Mouse (Mus musculus) layer of hippocampus, adult 2 months (tissue): ENCODE measurements around the gene Klk1b24. TPM values are rescaled to one million over a fixed set of nuclear protein-coding genes. Genes with fewer than 3 reads are reported as not detected.

Experiments
- DNase-seq, 2 experiments: peaks; one replicate each; pipeline ENCODE4 v3.0.0; 2022; ENCODE audit warnings: low spot score in 2 of 2
- H3K27ac ChIP-seq: fragments of 200-600 bp; 2 replicates; pipeline ENCODE4 v1.8.1; 2022
- H3K4me3 ChIP-seq: fragments of 200-600 bp; 2 replicates; pipeline ENCODE4 v1.8.1; 2022; ENCODE audit warnings: mild to moderate bottlenecking
- CTCF ChIP-seq: fragments of 200-600 bp; conservative IDR thresholded peaks from 2 replicates; pipeline ENCODE4 v1.8.1; 2022; ENCODE audit warnings: antibody characterized with exemption, mild to moderate bottlenecking, moderate library complexity
- total RNA-seq, 2 experiments: library from RNA; stranded (reverse); gene quantifications; 2 replicates each; pipeline ENCODE4 v1.2.3; 2021

Klk1b24 gene
- total RNA-seq, 2 experiments from 2014 or later = not detected

DNA sequence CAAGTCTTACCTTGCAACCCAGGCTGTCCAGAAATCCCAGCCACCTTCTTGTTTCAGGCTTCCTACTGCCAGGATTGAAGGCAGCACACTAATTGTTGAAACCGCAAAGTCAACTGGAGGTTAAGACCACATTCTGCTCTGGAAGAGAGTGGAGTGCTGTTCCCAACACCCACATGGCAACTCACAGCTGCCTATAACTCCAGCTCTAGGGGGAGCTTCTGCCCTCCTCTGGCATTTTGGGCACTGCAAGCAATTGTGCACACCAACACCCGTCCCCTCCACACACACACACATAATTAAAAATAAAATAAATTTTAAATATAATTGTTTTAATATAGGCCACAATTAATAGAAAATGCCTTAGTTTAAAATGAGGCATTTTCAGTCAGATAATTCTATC is 53.1 kb downstream of the Klk1b24 start:
- H3K27ac ChIP-seq = no peak overlapping the region
- no peak for DNase-seq
- H3K4me3 ChIP-seq = no peak overlapping the region
- peak; percentile 56 for TF ChIP-seq CTCF

Other genes with a start within 250 kb of the Klk1b24 start
- gene Klk1b8, start 237.6 kb upstream of the Klk1b24 start, total RNA-seq = not detected
- gene Klk1b1, start 221.5 kb upstream of the Klk1b24 start, total RNA-seq = not detected
- gene Klk1b9, start 212.2 kb upstream of the Klk1b24 start, total RNA-seq = not detected
- not detected for gene Klk1b11, start 192.4 kb upstream of the Klk1b24 start, total RNA-seq
- gene Klk1b26, start 176.1 kb upstream of the Klk1b24 start, total RNA-seq = not detected
- gene Klk1b27, start 135.9 kb upstream of the Klk1b24 start, total RNA-seq = not detected
- gene Klk1b21, start 85.9 kb upstream of the Klk1b24 start, total RNA-seq = not detected
- gene Klk1b22, start 75.6 kb upstream of the Klk1b24 start, total RNA-seq = not detected
- not detected for gene Klk1b16, start 51.5 kb upstream of the Klk1b24 start, total RNA-seq
- not detected for gene Klk1b3, start 10.0 kb downstream of the Klk1b24 start, total RNA-seq
- gene Klk1b4, start 19.2 kb downstream of the Klk1b24 start, total RNA-seq = not detected
- not detected for gene Klk1b5, start 27.7 kb downstream of the Klk1b24 start, total RNA-seq
- not detected for gene Klk1, start 37.1 kb downstream of the Klk1b24 start, total RNA-seq
- gene Gm36864, start 47.9 kb downstream of the Klk1b24 start, total RNA-seq = not detected
- gene 1700028J19Rik, start 58.5 kb downstream of the Klk1b24 start, total RNA-seq = under 1 TPM; 0.79 to 0.92 TPM
- 10 to 100 TPM; 87.8 to 90.3 TPM for gene 2410002F23Rik, start 58.5 kb downstream of the Klk1b24 start, total RNA-seq
- not detected for gene Acp4, start 69.1 kb downstream of the Klk1b24 start, total RNA-seq
- gene Gm15517, start 73.2 kb downstream of the Klk1b24 start, total RNA-seq = not detected
- gene Clec11a, start 118.7 kb downstream of the Klk1b24 start, total RNA-seq = 1 to 10 TPM; 3.0 to 3.5 TPM
- 100 to 1,000 TPM; 647 to 698 TPM for gene Shank1, start 122.0 kb downstream of the Klk1b24 start, total RNA-seq
- 10 to 100 TPM; 89.4 to 95.9 TPM for gene Syt3, start 195.9 kb downstream of the Klk1b24 start, total RNA-seq
- gene 1700008O03Rik, start 197.6 kb downstream of the Klk1b24 start, total RNA-seq = 1 to 10 TPM; 3.0 to 3.3 TPM
- gene Lrrc4b, start 240.8 kb downstream of the Klk1b24 start, total RNA-seq = 100 to 1,000 TPM; 318 to 334 TPM